ENCODE assay signal across 28 mouse cellular contexts in the genomic region with DNA sequence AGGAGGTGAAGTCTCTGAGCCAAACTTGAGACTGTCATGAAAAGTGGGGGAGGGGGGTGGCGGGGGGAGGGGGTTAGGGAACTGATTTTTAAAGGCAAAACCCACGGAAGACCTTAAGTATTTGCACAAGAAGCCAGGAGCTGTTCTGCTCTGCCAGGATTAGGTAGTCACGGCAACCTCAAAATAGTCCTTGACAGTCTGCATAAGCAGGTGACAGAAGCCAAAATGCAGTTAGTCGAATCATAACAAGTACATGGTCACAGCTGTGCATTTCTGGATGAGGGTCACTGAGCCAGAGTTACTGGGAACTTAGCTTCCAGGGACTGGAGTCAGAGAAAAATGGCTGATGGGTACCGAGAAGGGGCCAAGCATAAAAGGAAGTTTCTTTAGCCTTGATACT.
"Had no signal": no experiment of that assay in that cellular context is flagged by ENCODE, and none has a peak within 500 bp of the region (broad histone marks: within the 10 kb centered on the region; RNA-seq: fewer than 3 reads in every experiment).

No protein-coding gene starts in this region.

- DNase-seq: gastrocnemius, postnatal 14 days; gastrocnemius, postnatal 36 days; heart, adult 11 months; heart, adult 2 months; heart, postnatal 14 days; heart, postnatal 36 days; kidney, adult 18-20 months; kidney, adult 8-10 months; kidney, postnatal 10 days; kidney, postnatal 25 days; kidney, postnatal 4 days; left cerebral cortex, postnatal 4 days; liver; liver, embryonic 13.5 days had no signal

- ATAC-seq: hindbrain, embryonic 16.5 days; inflammation-experienced regulatory T-cells, adult 6 months; intestine, embryonic 15.5 days; intestine, postnatal 0 days had no signal

- H3K4me2 ChIP-seq: heart, embryonic 11.5 days; heart, embryonic 13.5 days; heart, embryonic 15.5 days; hindbrain, embryonic 12.5 days; hindbrain, embryonic 14.5 days; intestine, embryonic 15.5 days; limb, embryonic 12.5 days; liver, embryonic 11.5 days; liver, embryonic 13.5 days; liver, embryonic 15.5 days had no signal

- H3K4me3 ChIP-seq: heart, adult 2 months; heart, embryonic 13.5 days; heart, embryonic 15.5 days; hindbrain, embryonic 12.5 days; intestine, embryonic 15.5 days; layer of hippocampus, adult 2 months; left cerebral cortex, adult 2 months; limb, embryonic 12.5 days; liver, embryonic 13.5 days; liver, embryonic 15.5 days had no signal

- H3K27ac ChIP-seq: heart, adult 2 months; heart, embryonic 13.5 days; heart, embryonic 15.5 days; hindbrain, embryonic 12.5 days; hindbrain, embryonic 14.5 days; intestine, embryonic 15.5 days; layer of hippocampus, adult 2 months; left cerebral cortex, adult 2 months; limb, embryonic 12.5 days; liver, embryonic 13.5 days; liver, embryonic 15.5 days had no signal

- H3K4me1 ChIP-seq: heart, embryonic 13.5 days; heart, embryonic 15.5 days; hindbrain, embryonic 12.5 days; intestine, embryonic 15.5 days; limb, embryonic 12.5 days; liver, embryonic 13.5 days; liver, embryonic 15.5 days had no signal

- H3K9me3 ChIP-seq: heart, embryonic 15.5 days; hindbrain, embryonic 12.5 days; intestine, embryonic 15.5 days; limb, embryonic 12.5 days; liver, embryonic 15.5 days had no signal

- H3K36me3 ChIP-seq: heart, embryonic 13.5 days; heart, embryonic 15.5 days; hindbrain, embryonic 12.5 days; intestine, embryonic 15.5 days; limb, embryonic 12.5 days; liver, embryonic 13.5 days; liver, embryonic 15.5 days had no signal

- H3K9ac ChIP-seq: heart, embryonic 13.5 days; heart, embryonic 15.5 days; hindbrain, embryonic 12.5 days; hindbrain, embryonic 14.5 days; intestine, embryonic 15.5 days; limb, embryonic 12.5 days; liver, embryonic 13.5 days; liver, embryonic 15.5 days had no signal

- H3K27me3 ChIP-seq: heart, embryonic 13.5 days; heart, embryonic 15.5 days; hindbrain, embryonic 12.5 days; intestine, embryonic 15.5 days; liver, embryonic 13.5 days; liver, embryonic 15.5 days had no signal
